Mouse (Mus musculus) duodenum, adult 2 months (tissue): ENCODE results near the gene Mcpt1. TPM values are rescaled to one million over a fixed set of nuclear protein-coding genes. Genes with fewer than 3 reads are reported as not detected.

Experiments used
- polyA plus RNA-seq: library from polyadenylated mRNA; depleted of rRNA; stranded (reverse); fragments of >200 nt; gene quantifications from 2 replicates; pipeline ENCODE4 v1.2.3, GENCODE M21; 2012; ENCODE audit warnings: low replicate concordance; rRNA removed

The Mcpt1 gene
- 5.8 and 12.7 TPM in 2 replicates for polyA plus RNA-seq

DNA sequence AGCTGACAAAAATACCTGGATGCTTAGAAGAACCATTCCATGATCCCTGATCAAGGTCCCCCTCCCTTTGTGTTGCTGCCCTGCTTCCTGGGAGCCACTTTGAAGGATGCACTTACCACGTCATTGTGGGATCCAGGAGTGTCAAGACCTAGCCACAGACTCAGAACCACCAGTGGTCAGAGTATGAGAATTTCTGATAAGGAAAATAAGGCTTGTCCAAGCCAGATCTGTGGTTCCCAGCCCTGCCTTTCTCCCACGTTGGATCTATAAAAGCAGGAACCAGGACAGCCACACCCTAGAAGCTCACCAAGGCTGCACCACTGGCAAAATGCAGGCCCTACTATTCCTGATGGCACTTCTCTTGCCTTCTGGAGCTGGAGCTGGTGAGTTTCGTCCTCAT is at the start of gene Mcpt1:
Gene Mcpt1, plus strand, starts transcription at position 301 of the 400 bp plus-strand sequence.

DNA sequence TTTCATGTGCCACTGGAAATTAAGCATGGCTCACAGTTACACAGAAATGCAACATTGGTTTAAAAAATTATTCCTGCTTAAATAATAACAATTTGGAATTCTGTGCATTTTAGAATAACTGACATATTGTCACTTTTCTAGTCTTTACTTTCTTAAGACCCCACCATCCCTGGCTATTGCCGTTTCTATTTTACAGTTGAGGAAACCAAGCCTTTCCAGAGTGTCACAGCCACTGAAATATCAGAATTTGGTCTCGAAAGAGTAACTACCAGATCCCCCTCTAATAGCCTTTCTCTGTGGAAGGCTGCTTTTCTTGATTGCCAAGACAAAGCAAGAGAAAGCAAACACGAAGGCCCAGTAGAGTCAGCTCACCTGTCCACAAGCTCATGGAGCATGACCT is 12.6 kb downstream of the Mcpt1 start, which contains the start of gene Mcpt9:
Gene Mcpt9, minus strand, starts transcription at position 101 of the 400 bp plus-strand sequence.

DNA sequence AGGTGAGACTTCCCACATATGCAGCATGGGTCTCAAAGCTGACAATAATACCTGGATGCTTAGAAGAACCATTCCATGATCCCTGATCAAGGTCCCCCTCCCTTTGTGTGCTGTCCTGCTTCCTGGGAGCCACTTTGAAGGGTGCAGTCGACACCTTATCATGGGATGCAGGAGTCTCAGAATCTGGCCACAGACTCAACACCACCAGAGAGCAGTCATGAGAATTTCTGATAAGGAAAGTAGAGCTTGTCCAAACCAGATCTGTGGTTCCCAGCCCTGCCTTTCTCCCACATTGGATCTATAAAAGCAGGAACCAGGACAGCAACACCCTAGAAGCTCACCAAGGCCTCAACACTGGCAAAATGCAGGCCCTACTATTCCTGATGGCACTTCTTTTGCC is 24.0 kb downstream of the Mcpt1 start, which contains the start of gene Mcpt2:
Gene Mcpt2, plus strand, starts transcription at position 250 of the 400 bp plus-strand sequence.

DNA sequence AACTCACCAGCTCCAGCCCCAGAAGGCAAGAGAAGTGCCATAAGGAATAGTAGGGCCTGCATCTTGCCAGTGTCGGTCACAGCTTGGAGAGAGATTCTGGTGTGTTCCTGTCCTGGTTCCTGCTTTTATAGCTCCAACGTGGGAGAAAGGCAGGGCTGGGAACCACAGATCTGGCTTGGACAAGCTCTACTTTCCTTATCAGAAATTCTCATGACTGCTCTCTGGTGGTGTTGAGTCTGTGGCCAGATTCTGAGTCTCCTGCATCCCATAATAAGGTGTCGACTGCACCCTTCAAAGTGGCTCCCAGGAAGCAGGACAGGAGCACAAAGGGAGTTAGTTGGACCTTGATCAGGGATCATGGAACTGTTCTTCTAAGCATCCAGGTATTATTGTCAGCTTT is 44.4 kb downstream of the Mcpt1 start, which contains the start of gene Mcpt4:
Gene Mcpt4, minus strand, starts transcription at position 101 of the 400 bp plus-strand sequence.

Other genes with a start within 250 kb of the Mcpt1 start
- gene Adcy4, start 233.9 kb upstream of the Mcpt1 start, polyA plus RNA-seq = 3.4 and 3.5 TPM in 2 replicates
- gene Ripk3, start 229.1 kb upstream of the Mcpt1 start, polyA plus RNA-seq = 46.1 and 54.9 TPM in 2 replicates
- gene Nfatc4, start 194.8 kb upstream of the Mcpt1 start, polyA plus RNA-seq = 10.9 and 11.1 TPM in 2 replicates
- 1.6 TPM in 2 replicates for gene Nynrin, start 164.0 kb upstream of the Mcpt1 start, polyA plus RNA-seq
- gene Cbln3, start 133.6 kb upstream of the Mcpt1 start, polyA plus RNA-seq = 0.15 and 0.32 TPM in 2 replicates
- gene Khnyn, start 133.0 kb upstream of the Mcpt1 start, polyA plus RNA-seq = 15.1 and 17.9 TPM in 2 replicates
- gene Sdr39u1, start 117.7 kb upstream of the Mcpt1 start, polyA plus RNA-seq = 31.1 and 34.9 TPM in 2 replicates
- not detected in 2 replicates for gene Cma1, start 73.3 kb upstream of the Mcpt1 start, polyA plus RNA-seq
- gene Cma2, start 67.0 kb upstream of the Mcpt1 start, polyA plus RNA-seq = 0.12 TPM in 1 of 2 replicates, not detected in the other
- 0.05 TPM in 1 of 2 replicates, not detected in the other for gene Mcpt9, start 12.5 kb downstream of the Mcpt1 start, polyA plus RNA-seq
- gene Mcpt2, start 24.1 kb downstream of the Mcpt1 start, polyA plus RNA-seq = 0.43 and 1.5 TPM in 2 replicates
- 0.15 and 0.81 TPM in 2 replicates for gene Mcpt4, start 44.3 kb downstream of the Mcpt1 start, polyA plus RNA-seq
- not detected in 2 replicates for gene Mcpt8, start 67.3 kb downstream of the Mcpt1 start, polyA plus RNA-seq
- not detected in 2 replicates for gene Ctsg, start 84.6 kb downstream of the Mcpt1 start, polyA plus RNA-seq
- not detected in 2 replicates for gene Gzme, start 102.7 kb downstream of the Mcpt1 start, polyA plus RNA-seq
- gene Gzmd, start 114.6 kb downstream of the Mcpt1 start, polyA plus RNA-seq = not detected in 2 replicates
- not detected in 2 replicates for gene Gzmg, start 141.6 kb downstream of the Mcpt1 start, polyA plus RNA-seq
- not detected in 2 replicates for gene Gzmn, start 156.6 kb downstream of the Mcpt1 start, polyA plus RNA-seq
- gene Gzmf, start 193.4 kb downstream of the Mcpt1 start, polyA plus RNA-seq = not detected in 2 replicates
- not detected in 2 replicates for gene Gzmc, start 216.7 kb downstream of the Mcpt1 start, polyA plus RNA-seq
- gene Gzmb, start 244.3 kb downstream of the Mcpt1 start, polyA plus RNA-seq = 3.8 and 9.8 TPM in 2 replicates